Mouse (Mus musculus): ENCODE data around the gene 1500009C09Rik.
A peak's percentile ranks its signal among the peaks of the same experiment; 100 is the strongest.

Gene 1500009C09Rik

DNA sequence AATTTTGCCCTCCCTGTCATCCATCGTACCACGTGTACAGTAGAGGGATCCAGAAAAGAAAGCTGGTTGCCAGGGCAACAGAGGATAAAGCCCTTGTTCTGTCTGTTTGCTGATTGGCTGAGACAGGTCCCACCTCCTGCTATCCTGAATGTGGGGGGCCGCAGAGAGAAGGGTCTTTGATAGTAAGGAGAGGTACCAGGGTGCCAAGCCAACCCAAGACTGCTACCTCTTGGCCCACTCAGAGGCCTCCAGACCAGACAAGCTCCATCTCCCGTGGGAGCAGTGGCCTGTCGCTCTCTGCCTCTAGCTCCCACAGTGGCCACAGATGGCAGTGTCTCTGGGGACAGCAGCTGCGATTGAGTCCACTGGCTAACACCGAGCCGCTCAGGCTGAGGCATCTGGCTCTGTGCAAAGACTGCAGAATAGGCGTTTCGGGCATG, 3.8 kb downstream of the 1500009C09Rik start:
- DNase-seq = peak; percentile 93

- peak; percentile 50 for DNase-seq
Observed at GRCm38 (mm10) chr15:82259510-82259909, 7.3 kb downstream of the 1500009C09Rik start.

DNA sequence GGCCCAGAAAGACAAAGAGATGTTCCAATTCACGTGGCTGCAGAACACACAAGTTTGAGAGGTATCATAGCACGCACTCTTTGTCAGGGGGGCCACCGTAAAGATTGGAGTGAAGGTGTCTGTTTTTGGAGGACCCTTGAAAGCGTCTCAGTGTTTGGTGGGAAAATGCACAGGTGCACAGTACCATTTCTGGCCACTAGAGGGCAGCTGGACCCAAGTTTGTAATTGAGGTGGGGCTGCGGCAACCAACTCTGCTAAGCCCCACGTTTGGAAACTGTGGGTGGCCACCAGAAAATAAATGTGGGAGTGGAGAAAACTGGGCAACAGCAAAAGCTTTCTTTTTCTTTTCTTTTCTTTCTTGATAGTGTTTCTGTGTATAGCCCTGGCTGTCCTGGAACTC, 14.2 kb downstream of the 1500009C09Rik start:
- no peak for DNase-seq

DNA sequence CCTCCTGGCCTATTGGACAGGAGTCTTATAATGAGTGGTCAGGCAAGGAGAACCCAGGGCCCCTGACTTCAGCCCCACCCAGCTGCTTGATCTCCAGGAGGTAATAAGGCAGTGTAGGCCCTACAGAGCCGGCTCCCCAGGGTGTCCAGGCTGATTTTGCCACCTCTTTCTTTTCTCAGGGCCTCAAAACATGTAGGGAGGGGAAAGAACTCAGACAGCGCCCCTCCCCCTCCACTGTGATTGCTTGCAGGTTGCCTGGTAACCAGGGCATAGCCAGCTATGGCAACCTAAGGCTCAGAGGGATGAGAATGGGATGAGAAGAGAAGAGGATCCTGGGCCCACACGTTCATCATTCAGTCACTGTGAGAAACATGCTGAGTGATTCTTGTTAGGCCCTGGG, 16.0 kb downstream of the 1500009C09Rik start:
- DNase-seq = peak; percentile 63

- DNase-seq = no peak
Observed at GRCm38 (mm10) chr15:82268783-82269182, 16.6 kb downstream of the 1500009C09Rik start.

DNA sequence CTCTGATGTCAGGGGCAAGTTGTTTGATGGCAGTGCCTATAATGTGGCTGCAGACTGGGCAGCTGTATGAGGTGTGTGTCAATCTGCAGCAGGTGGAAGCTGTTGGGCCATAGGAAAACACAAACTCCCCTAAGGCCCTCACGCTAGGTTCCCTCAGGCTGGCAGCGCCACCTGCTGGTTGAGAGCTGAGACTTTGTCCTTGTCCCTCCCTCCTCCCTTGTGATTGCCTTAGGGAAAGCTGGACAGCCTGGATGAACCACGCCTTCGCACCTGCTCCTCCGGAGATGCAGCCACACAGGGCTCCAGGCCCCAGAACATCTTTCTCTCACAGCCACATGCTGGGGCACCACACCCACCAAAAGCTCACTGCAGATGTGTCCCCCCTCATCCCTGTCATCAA, 19.0 kb downstream of the 1500009C09Rik start:
- peak; percentile 50 for DNase-seq

DNA sequence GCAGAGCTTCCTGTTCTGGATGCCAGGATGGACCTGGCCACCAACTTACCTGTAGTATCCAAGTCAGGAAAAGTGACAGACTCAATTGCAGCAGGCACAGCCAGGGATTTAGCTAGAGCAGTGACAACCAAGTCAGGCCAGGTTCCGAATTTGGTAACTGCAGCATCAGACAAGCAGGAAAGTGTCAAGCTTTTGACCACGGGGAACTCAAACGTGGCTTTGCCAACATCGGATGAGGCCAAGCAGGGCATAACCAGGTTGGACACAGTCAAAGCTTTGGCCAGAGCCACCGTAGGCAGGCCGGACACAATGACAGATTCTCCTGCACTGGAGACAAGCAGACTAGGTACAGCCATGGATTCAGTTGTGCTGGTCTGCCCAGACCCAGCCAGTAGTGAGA, 20.1 kb downstream of the 1500009C09Rik start:
- DNase-seq = no peak

- no peak for DNase-seq
Observed at GRCm38 (mm10) chr15:82274593-82274926, 22.4 kb downstream of the 1500009C09Rik start, which contains the start of gene Sept3. Sept3 (plus strand) TSS chr15:82274893.

DNA sequence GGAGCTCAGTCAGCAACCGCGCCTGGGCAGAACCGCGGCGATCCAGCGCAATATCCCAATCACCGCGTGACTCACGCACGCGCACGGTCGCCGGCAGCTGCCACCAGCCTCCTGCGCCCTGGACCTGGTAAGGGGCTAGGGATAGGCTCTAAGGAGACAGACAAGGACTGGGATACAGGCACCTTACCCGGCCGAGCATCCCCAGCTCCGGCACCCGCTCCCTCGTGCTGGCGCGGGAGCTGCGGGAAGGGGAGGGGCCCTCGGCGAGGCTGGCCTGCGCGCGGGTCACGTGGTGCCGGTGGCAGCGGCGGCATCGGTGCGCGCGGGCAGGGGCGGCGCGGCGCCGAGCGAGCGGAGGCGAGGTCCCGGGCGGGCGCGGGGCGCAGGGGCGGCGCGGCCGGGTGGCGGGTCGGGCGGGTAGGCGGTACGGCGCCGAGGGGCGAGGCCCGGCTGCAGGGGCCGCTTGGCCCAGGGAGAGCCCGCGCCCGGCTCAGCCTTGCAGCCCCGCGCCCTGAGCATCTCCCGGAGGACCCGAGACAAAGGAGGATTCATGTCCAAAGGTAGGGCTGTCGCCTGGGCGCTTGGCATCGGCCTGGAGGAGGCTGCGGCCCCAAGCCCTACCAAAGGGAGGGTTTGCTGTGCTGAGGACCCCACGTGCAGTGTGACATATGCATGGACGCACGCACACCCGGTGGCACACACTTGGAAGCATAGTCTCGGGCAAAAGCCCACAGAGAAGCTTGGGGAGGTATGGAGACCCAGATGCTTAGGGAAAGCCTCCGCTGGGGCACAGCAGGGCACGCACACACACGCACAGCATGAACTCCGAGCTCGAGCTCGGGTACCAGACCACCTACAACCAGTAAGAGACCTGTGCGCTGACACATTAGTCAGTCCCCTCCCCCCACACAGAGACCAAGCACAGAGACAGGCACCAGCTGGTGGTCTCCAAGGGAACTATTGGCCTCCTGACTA, 23.0 kb downstream of the 1500009C09Rik start:
- DNase-seq = peak; percentile 65

- peak; percentile 60 for DNase-seq
Observed at GRCm38 (mm10) chr15:82277591-82277990, 25.4 kb downstream of the 1500009C09Rik start.

- no peak for DNase-seq
Observed at GRCm38 (mm10) chr15:82280638-82281037, 28.4 kb downstream of the 1500009C09Rik start.

DNA sequence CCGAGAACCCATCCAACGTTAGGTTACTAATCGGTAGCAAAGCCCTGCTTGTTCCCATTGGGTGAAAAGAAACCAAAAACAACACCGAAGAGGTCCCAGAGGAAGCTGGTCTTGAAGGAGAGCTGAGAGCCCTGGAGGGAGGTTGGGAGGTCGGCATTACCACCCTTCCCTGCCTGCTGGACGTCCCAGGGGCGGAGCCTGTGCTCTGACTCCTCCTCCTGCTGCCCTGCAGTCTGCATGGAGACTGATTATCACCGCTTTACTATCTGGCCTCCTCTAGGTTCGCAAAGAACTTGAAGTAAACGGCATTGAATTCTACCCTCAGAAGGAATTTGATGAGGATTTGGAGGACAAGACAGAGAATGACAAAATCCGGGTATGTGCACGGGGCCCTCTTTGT, 34.0 kb downstream of the 1500009C09Rik start:
- no peak for DNase-seq

- DNase-seq = no peak
Observed at GRCm38 (mm10) chr15:82290252-82290651, 38.1 kb downstream of the 1500009C09Rik start.

- no peak for DNase-seq
Observed at GRCm38 (mm10) chr15:82292851-82293250, 40.7 kb downstream of the 1500009C09Rik start.

- peak; percentile 55 for DNase-seq
Observed at GRCm38 (mm10) chr15:82293271-82293711, 41.1 kb downstream of the 1500009C09Rik start.

DNA sequence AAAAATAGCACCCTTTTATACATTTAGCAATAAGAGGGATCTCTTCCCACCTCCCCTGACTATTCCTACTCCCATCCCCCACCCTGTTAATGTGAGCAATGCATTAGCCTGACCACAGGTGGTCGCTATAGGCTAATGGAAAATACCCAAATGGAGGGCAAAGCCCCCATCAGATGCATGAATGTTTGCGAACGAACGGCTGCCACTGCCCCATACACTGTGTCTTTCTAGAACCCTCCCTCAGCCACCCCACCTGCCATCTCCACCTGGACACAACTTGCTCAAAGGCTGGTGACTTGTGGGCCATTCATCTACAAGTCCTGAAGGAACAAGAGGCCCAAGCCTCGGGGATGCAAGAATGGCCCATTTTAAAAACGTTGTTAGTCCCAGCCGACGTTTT, 41.9 kb downstream of the 1500009C09Rik start:
- no peak for DNase-seq

DNA sequence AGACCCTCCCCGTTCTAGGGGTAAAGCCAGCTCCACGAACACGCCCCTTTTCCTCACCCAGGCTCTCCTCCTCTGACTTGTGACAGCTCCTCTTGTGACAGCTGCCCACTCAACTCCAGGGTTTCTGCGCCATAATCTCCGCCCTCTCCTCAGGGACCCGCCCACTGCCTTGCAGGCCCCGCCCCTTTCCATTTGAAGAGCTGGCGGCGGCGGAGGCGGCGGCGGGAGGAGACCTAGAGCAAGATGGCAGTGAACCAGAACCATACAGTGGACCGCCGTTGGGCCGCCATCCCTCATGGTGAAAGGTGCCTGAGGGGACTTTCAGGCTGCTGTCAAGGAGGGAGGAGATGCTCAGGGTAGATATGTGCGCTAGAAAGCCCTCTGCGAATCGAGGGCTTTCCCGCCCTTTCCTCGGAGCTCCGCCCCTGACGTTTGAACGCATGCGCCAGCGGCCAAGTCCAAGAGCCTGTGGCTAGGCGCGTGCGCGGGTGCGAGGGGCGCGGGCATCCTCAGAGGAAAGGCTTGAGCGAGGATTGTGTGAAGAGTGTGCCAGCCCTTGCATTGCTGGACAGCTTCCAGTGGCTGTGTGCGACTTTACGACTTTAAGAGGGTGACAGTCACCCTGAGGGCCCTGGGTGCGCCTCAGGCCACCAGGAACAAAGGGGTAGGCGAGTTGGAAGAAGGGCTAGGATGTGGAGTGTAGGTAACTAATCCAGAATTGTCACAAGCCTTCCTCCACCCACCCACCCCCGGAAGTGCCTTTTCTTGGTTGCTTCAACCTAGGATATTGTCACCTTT, 46.8 kb downstream of the 1500009C09Rik start, which contains the start of gene Wbp2nl:
Gene Wbp2nl (plus strand): TSS at position 191 of the 798 bp plus-strand sequence.
- no peak for DNase-seq

DNA sequence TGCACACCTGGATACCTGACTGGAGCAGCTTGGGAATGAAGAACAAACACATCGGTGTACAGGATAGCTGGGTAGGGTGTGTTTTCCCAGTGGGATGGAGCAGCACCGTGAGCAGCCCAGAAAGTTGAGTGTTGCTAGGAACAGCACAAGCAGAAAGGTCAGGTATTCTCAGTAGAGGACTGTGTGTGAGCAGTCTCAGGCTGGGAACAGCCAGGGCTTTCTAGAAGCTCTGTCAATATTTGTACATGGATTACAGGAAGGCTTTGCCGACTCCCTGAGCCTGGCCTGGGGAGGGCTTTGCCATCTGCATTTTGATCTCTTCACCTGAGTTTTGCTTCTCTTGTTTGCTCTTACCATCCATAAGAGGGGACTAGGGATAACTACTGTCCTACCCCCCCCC, 54.9 kb downstream of the 1500009C09Rik start:
- no peak for DNase-seq

GRCm38 (mm10) chr15:82308416-82308815, 56.2 kb downstream of the 1500009C09Rik start:
- no peak for DNase-seq

Data from layer of hippocampus, adult 9-11 months (tissue).